Mouse (Mus musculus) gonadal fat pad, adult 2 months (tissue): ENCODE results near the gene Ddi2. TPM values are rescaled to one million over a fixed set of nuclear protein-coding genes. Genes with fewer than 3 reads are reported as not detected.

Source experiments
- polyA plus RNA-seq: library from polyadenylated mRNA; depleted of rRNA; stranded (reverse); fragments of >200 nt; gene quantifications from 2 replicates; pipeline ENCODE4 v1.2.3, GENCODE M21; 2012; rRNA removed

The Ddi2 gene
- polyA plus RNA-seq, 1 experiment, result 12.0 TPM

Other genes starting within 250 kb of the Ddi2 start
- 6.9 and 13.5 TPM in 2 replicates for gene Spen, start 184.8 kb downstream of the Ddi2 start, polyA plus RNA-seq
- 35.0 and 35.2 TPM in 2 replicates for gene Fblim1, start 117.3 kb downstream of the Ddi2 start, polyA plus RNA-seq
- 0.46 and 0.92 TPM in 2 replicates for gene Tmem82, start 104.8 kb downstream of the Ddi2 start, polyA plus RNA-seq
- gene Slc25a34, start 99.6 kb downstream of the Ddi2 start, polyA plus RNA-seq, result 1.0 and 1.1 TPM in 2 replicates
- 54.2 and 58.2 TPM in 2 replicates for gene Plekhm2, start 58.5 kb downstream of the Ddi2 start, polyA plus RNA-seq
- 9.6 and 12.1 TPM in 2 replicates for gene Rsc1a1, start 37.8 kb downstream of the Ddi2 start, polyA plus RNA-seq
- 0.24 and 0.38 TPM in 2 replicates for gene Agmat, start 23.3 kb upstream of the Ddi2 start, polyA plus RNA-seq
- gene Dnajc16, start 67.5 kb upstream of the Ddi2 start, polyA plus RNA-seq, result 15.4 and 15.8 TPM in 2 replicates
- gene Casp9, start 70.2 kb upstream of the Ddi2 start, polyA plus RNA-seq, result 29.8 and 31.4 TPM in 2 replicates
- gene Cela2a, start 102.7 kb upstream of the Ddi2 start, polyA plus RNA-seq, result 2.4 and 16.3 TPM in 2 replicates
- 0.27 and 1.6 TPM in 2 replicates for gene Ctrc, start 122.9 kb upstream of the Ddi2 start, polyA plus RNA-seq
- 41.2 and 43.0 TPM in 2 replicates for gene Efhd2, start 151.5 kb upstream of the Ddi2 start, polyA plus RNA-seq